Mouse (Mus musculus): Measurements from ENCODE around the gene Arhgap27.
"Not testable (repeated sequence)": the region's sequence is repeated elsewhere in the genome, so short reads cannot be mapped to it uniquely, and the experiment has no call there.

The Arhgap27 gene

GRCm38 (mm10) chr11:103363214-103364148 is at the start of gene Arhgap27:
Arhgap27 (minus strand) TSS chr11:103363692.
- DNase-seq (ENCODE audit: low spot score): no peak

GRCm38 (mm10) chr11:103412950-103413423 is 49.5 kb upstream of the Arhgap27 start:
- no peak for DNase-seq (ENCODE audit: low spot score)

- DNase-seq (ENCODE audit: low spot score): peak; percentile 93
These were observed 48.8 kb upstream of the Arhgap27 start, which contains the start of gene Plekhm1 for GRCm38 (mm10) chr11:103411981-103412949. Plekhm1 (minus strand) TSS chr11:103412687.

GRCm38 (mm10) chr11:103411301-103411700 is 47.8 kb upstream of the Arhgap27 start:
- no peak for DNase-seq (ENCODE audit: low spot score)

GRCm38 (mm10) chr11:103408880-103409279 is 45.4 kb upstream of the Arhgap27 start:
- no peak for DNase-seq (ENCODE audit: low spot score)

- not testable (repeated sequence) for DNase-seq (ENCODE audit: low spot score)
These were observed 43.6 kb upstream of the Arhgap27 start for GRCm38 (mm10) chr11:103407136-103407535.

GRCm38 (mm10) chr11:103406551-103406950 is 43.1 kb upstream of the Arhgap27 start:
- DNase-seq (ENCODE audit: low spot score): no peak

- DNase-seq (ENCODE audit: low spot score): no peak
These were observed 42.3 kb upstream of the Arhgap27 start for GRCm38 (mm10) chr11:103405814-103406213.

- DNase-seq (ENCODE audit: low spot score): no peak
These were observed 41.1 kb upstream of the Arhgap27 start for GRCm38 (mm10) chr11:103404618-103405017.

GRCm38 (mm10) chr11:103403776-103404175 is 40.3 kb upstream of the Arhgap27 start:
- DNase-seq (ENCODE audit: low spot score): no peak

- DNase-seq (ENCODE audit: low spot score): no peak
These were observed 39.2 kb upstream of the Arhgap27 start for GRCm38 (mm10) chr11:103402738-103403137.

- peak; percentile 36 for DNase-seq (ENCODE audit: low spot score)
These were observed 38.7 kb upstream of the Arhgap27 start for GRCm38 (mm10) chr11:103402198-103402597.

- DNase-seq (ENCODE audit: low spot score): no peak
These were observed 36.5 kb upstream of the Arhgap27 start for GRCm38 (mm10) chr11:103399986-103400385.

- DNase-seq (ENCODE audit: low spot score): no peak
These were observed 35.6 kb upstream of the Arhgap27 start for GRCm38 (mm10) chr11:103399050-103399449.

GRCm38 (mm10) chr11:103396682-103397081 is 33.2 kb upstream of the Arhgap27 start:
- no peak for DNase-seq (ENCODE audit: low spot score)

- DNase-seq (ENCODE audit: low spot score): no peak
These were observed 32.7 kb upstream of the Arhgap27 start for GRCm38 (mm10) chr11:103396236-103396635.

GRCm38 (mm10) chr11:103394604-103395003 is 31.1 kb upstream of the Arhgap27 start:
- DNase-seq (ENCODE audit: low spot score): no peak

- no peak for DNase-seq (ENCODE audit: low spot score)
These were observed 30.5 kb upstream of the Arhgap27 start for GRCm38 (mm10) chr11:103394025-103394424.

- DNase-seq (ENCODE audit: low spot score): no peak
These were observed 24.5 kb upstream of the Arhgap27 start for GRCm38 (mm10) chr11:103387870-103388526.

- DNase-seq (ENCODE audit: low spot score): no peak
These were observed 23.3 kb upstream of the Arhgap27 start for GRCm38 (mm10) chr11:103386827-103387226.

GRCm38 (mm10) chr11:103381956-103382613 is 18.6 kb upstream of the Arhgap27 start:
- DNase-seq (ENCODE audit: low spot score): no peak
